Mouse (Mus musculus) forebrain, embryonic 10.5 days (tissue): ENCODE results near the gene Krtcap3. TPM values are rescaled to one million over a fixed set of nuclear protein-coding genes. Genes with fewer than 3 reads are reported as not detected.
A peak's percentile ranks its signal among the peaks of the same experiment; 100 is the strongest.

Source experiments
- DNase-seq: peaks from one replicate; pipeline ENCODE4 v3.0.0-alpha.2; 2017; ENCODE audit warnings: low spot score; ENCODE audit errors: extremely low spot score
- H3K27ac ChIP-seq: fragments of 300-500 bp; sonication (generic); 2 replicates; pipeline ENCODE4 v1.5.1; 2016; ENCODE audit warnings: mild to moderate bottlenecking
- H3K27me3 ChIP-seq: fragments of 300-500 bp; sonication (generic); 2 replicates; pipeline ENCODE4 v1.6.1; 2016; ENCODE audit warnings: mild to moderate bottlenecking; ENCODE audit not compliant: poor library complexity, severe bottlenecking
- H3K36me3 ChIP-seq: fragments of 300-500 bp; sonication (generic); replicated peaks from 2 replicates; pipeline ENCODE4 v1.6.1; 2016; ENCODE audit warnings: mild to moderate bottlenecking, moderate library complexity
- H3K4me1 ChIP-seq: fragments of 300-500 bp; sonication (generic); 2 replicates; pipeline ENCODE4 v1.6.1; 2016
- H3K4me3 ChIP-seq: fragments of 300-500 bp; sonication (generic); 2 replicates; pipeline ENCODE4 v1.5.1; 2016; ENCODE audit warnings: mild to moderate bottlenecking, moderate library complexity
- H3K9me3 ChIP-seq: fragments of 300-500 bp; sonication (generic); 2 replicates; pipeline ENCODE4 v1.6.1; 2016; ENCODE audit warnings: mild to moderate bottlenecking, moderate library complexity
- WGBS: fragments of 180-500 bp; shearing (Covaris S2); methylation state at CpG from one replicate; pipeline ENCODE4 v1.1.7; 2016; 5-methylcytosine and 5-hydroxymethylcytosine counted together
- polyA plus RNA-seq: library from polyadenylated mRNA; unstranded; fragments of >200 nt; fragmentation: Nextera tagmentation; extraction: Ambion mirVana; gene quantifications from 2 replicates; pipeline ENCODE4 v1.2.1, GENCODE M21; 2016

Gene Krtcap3
- polyA plus RNA-seq, 1 experiment from 2014 or later: 8.6 TPM

- H3K27me3 ChIP-seq: peaks cover 19% of the 10 kb centered on the region
- no peak overlapping the region for H3K27ac ChIP-seq
- WGBS: 90% methylated on average over 2 of the region's 2 CpGs
- peaks cover 27% of the 10 kb centered on the region for H3K4me1 ChIP-seq
- no peak overlapping the region for H3K4me3 ChIP-seq
- peaks cover 92% of the 10 kb centered on the region for H3K36me3 ChIP-seq
- DNase-seq: no peak
- no peaks in the 10 kb centered on the region for H3K9me3 ChIP-seq
These were observed 4.5 kb downstream of the Krtcap3 start for GRCm38 (mm10) chr5:31255971-31256370.

DNA sequence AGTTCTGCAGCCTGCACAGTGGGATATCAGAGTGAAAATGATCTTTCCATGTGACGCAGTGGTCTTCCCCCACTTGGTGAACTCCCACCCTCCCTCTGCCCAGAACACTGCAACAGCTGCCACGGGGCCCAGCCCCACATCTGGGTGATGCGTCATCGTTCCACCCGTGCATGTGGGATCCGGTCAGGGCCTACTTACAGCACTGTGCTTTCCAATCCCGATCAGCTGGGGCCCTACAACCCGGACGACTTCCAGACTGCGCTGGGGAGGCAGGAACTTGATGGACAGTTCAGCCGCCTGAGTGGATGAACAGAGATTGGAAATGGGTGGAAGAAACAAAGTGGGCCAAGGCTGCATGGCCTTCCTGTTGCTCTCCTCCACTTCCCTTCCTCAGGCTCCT, 6.1 kb downstream of the Krtcap3 start:
- no peaks in the 10 kb centered on the region for H3K9me3 ChIP-seq
- 91% methylated on average over 11 of the region's 11 CpGs for WGBS
- DNase-seq: no peak
- no peak overlapping the region for H3K27ac ChIP-seq
- peaks cover 11% of the 10 kb centered on the region for H3K4me1 ChIP-seq
- peaks cover 3% of the 10 kb centered on the region; the same call in 1 of the 2 replicates for H3K27me3 ChIP-seq
- peaks cover 90% of the 10 kb centered on the region for H3K36me3 ChIP-seq
- H3K4me3 ChIP-seq: no peak overlapping the region

- H3K4me1 ChIP-seq: peaks cover 9% of the 10 kb centered on the region
- 93% methylated on average over 7 of the region's 7 CpGs for WGBS
- H3K4me3 ChIP-seq: no peak overlapping the region
- H3K9me3 ChIP-seq: no peaks in the 10 kb centered on the region
- H3K36me3 ChIP-seq: peaks cover 94% of the 10 kb centered on the region
- DNase-seq: no peak
- H3K27ac ChIP-seq: no peak overlapping the region
- H3K27me3 ChIP-seq: no peaks in the 10 kb centered on the region
These were observed 14.6 kb downstream of the Krtcap3 start for GRCm38 (mm10) chr5:31266101-31266500.

DNA sequence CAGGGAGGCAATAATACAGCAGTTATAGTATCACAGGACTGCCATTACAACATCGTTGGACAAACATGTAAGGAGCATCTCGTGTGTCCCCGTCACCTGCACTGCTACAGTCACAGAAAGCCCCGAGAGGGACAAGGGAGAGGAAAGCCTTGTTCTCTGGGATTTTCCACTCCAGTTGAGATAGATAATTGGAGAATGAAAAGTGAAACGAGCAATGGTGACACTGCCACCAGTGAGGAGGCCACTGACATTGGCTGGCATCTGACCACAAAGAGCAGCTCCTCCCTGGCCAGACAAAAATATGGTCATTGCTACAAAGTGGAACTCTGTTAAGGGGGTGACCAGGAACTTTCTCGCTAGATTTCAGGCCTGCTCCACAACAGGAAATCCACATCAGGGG, 16.2 kb downstream of the Krtcap3 start:
- Histone ChIP-seq H3K27ac (no peak overlapping the region), H3K9me3 (no peaks in the 10 kb centered on the region), H3K4me1 (peaks cover 9% of the 10 kb centered on the region), H3K4me3 (no peak overlapping the region), H3K27me3 (no peaks in the 10 kb centered on the region), H3K36me3 (peaks cover 92% of the 10 kb centered on the region)
- no peak for DNase-seq
- WGBS: 60% methylated on average over 6 of the region's 6 CpGs

DNA sequence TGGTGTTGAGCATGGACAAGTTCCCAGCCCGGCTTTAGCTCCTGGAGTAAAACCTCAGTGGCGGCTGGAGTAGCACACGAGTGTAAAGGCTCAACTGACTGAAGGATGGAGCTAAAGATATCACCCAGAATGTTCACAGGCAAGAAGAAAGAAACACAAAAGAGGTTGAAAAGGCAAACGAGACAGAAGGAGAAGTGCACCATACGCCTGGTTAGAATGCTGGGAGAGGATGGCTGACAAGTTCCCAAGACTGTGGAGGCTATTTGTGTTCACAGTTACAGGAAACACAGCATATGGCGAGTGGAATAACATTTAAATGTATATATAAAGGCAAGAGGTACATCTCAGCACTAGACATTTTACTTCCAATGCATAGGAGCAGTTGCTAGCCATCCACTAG, 21.5 kb downstream of the Krtcap3 start:
- 81% methylated on average over 6 of the region's 6 CpGs for WGBS

GRCm38 (mm10) chr5:31279245-31279988, 27.9 kb downstream of the Krtcap3 start:
- H3K4me3 ChIP-seq: no peak overlapping the region
- no peaks in the 10 kb centered on the region for H3K4me1 ChIP-seq
- H3K27me3 ChIP-seq: no peaks in the 10 kb centered on the region
- WGBS: 92% methylated on average over 20 of the region's 20 CpGs
- H3K36me3 ChIP-seq: peaks cover 80% of the 10 kb centered on the region
- no peak overlapping the region for H3K27ac ChIP-seq
- no peak for DNase-seq
- H3K9me3 ChIP-seq: no peaks in the 10 kb centered on the region

More for the DNA sequence above, 21.5 kb downstream of the Krtcap3 start:
- peaks cover 3% of the 10 kb centered on the region; the same call in 1 of the 2 replicates for H3K4me1 ChIP-seq
- H3K36me3 ChIP-seq: peaks cover 78% of the 10 kb centered on the region
- DNase-seq: no peak
- no peaks in the 10 kb centered on the region for H3K27me3 ChIP-seq
- H3K9me3 ChIP-seq: no peaks in the 10 kb centered on the region
- H3K27ac ChIP-seq: no peak overlapping the region
- no peak overlapping the region for H3K4me3 ChIP-seq

- H3K36me3 ChIP-seq: peaks cover 44% of the 10 kb centered on the region
- H3K27me3 ChIP-seq: no peaks in the 10 kb centered on the region
- no peak overlapping the region for H3K4me3 ChIP-seq
- no peak for DNase-seq
- WGBS: 84% methylated on average over 4 of the region's 4 CpGs
- no peak overlapping the region for H3K27ac ChIP-seq
- H3K9me3 ChIP-seq: no peaks in the 10 kb centered on the region
- peaks cover 23% of the 10 kb centered on the region for H3K4me1 ChIP-seq
These were observed 36.7 kb downstream of the Krtcap3 start for GRCm38 (mm10) chr5:31288225-31288624.

DNA sequence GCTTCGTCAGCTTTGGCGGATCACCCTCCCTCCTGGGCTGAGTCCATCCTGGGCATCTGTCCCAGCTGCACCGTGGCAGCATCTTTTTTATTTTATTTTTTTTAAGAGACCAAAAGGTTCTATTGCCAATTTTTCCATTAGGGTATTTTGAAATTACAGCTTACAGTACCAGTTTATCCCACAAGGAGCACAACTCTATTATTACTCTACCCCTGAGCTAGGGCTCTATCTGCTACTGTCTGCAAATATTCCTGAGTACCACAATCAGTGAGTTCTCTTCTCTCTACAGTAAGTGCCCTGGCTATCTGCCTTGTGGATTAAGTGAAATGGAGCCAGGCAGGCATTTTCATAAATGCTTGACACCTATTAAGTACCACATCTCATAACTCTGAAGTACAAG, 37.2 kb downstream of the Krtcap3 start:
- H3K4me1 ChIP-seq: peaks cover 28% of the 10 kb centered on the region
- no peaks in the 10 kb centered on the region for H3K9me3 ChIP-seq
- no peak for DNase-seq
- H3K27me3 ChIP-seq: no peaks in the 10 kb centered on the region
- 86% methylated on average over 3 of the region's 3 CpGs for WGBS
- H3K36me3 ChIP-seq: peaks cover 44% of the 10 kb centered on the region
- H3K4me3 ChIP-seq: no peak overlapping the region
- no peak overlapping the region for H3K27ac ChIP-seq

- Histone ChIP-seq H3K27ac (0 out of 2 replicates have a peak overlapping the region, but pooled peaks have one; percentile 86), H3K36me3 (peaks cover 47% of the 10 kb centered on the region), H3K4me1 (peaks cover 38% of the 10 kb centered on the region), H3K27me3 (no peaks in the 10 kb centered on the region), H3K4me3 (peak overlapping the region; percentile 63), H3K9me3 (no peaks in the 10 kb centered on the region)
- no peak for DNase-seq
- 86% methylated on average over 3 of the region's 3 CpGs for WGBS
These were observed 38.2 kb downstream of the Krtcap3 start for GRCm38 (mm10) chr5:31289626-31290230.

DNA sequence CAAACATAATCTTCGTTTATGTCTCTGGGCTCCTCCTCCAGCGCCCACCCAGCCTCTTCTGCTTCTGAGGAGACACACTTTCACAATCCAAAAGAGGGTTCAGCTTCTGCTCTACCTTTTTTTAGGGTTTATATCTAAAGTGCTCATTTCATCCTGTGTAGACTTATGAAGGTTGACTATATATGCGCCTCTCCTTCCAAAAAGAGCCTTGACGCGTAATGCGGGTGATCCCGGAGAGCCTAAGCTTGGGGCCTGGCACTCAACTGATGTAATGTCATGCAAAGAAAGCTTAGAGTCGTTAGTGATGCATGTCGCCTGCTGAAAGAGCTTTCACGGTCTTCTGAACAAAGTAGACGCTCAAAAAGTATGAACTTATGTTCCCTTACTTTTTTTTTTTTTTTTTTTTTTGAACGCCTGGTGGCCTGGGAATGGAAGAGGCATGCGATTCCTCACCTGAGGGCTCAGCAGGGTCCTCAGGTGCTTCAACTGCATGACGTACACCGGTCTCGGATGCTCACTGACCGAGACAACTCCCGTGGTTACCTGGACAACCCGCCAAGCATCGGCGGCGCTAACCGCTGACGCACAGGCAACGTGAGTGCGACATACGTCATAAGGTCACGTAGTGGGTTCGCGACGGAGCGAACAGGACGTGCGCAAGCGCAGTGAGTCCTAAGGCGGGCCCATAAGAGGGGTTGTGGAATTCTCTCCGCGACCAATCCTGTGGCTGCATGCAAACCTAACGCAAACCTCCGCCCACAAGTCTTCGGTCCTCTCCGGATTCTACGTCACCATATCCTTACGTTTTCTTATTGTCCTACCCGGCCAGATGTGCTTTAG, 39.2 kb downstream of the Krtcap3 start, which contains the start of gene Ift172:
Ift172 (minus strand) TSS at position 596 of the 840 bp plus-strand sequence.
- Histone ChIP-seq H3K36me3 (peaks cover 36% of the 10 kb centered on the region), H3K27me3 (no peaks in the 10 kb centered on the region), H3K4me1 (peaks cover 48% of the 10 kb centered on the region), H3K9me3 (no peaks in the 10 kb centered on the region), H3K27ac (peak within 1 kb of the TSS; percentile 86), H3K4me3 (peak within 1 kb of the TSS; percentile 63)
- 3% methylated on average over 45 of the region's 45 CpGs for WGBS
- DNase-seq: peak; percentile 95

DNA sequence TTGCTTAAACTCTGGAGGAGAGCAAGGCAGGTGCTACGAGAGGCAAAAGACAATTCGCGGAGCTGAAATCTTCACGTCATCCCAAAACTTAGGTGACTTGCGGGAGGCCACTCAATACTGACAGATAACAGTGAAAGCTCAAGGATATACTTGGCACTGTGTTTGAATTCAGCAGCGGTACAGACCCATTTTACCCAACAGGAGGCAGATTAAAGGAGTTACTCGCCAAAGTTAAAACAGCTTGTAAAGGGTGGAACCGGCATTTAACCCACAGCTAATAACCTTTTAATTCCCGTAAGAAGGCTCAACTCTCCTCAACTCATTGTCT, 39.8 kb downstream of the Krtcap3 start:
- 4% methylated on average over 9 of the region's 9 CpGs for WGBS
- peaks cover 31% of the 10 kb centered on the region for H3K36me3 ChIP-seq

DNA sequence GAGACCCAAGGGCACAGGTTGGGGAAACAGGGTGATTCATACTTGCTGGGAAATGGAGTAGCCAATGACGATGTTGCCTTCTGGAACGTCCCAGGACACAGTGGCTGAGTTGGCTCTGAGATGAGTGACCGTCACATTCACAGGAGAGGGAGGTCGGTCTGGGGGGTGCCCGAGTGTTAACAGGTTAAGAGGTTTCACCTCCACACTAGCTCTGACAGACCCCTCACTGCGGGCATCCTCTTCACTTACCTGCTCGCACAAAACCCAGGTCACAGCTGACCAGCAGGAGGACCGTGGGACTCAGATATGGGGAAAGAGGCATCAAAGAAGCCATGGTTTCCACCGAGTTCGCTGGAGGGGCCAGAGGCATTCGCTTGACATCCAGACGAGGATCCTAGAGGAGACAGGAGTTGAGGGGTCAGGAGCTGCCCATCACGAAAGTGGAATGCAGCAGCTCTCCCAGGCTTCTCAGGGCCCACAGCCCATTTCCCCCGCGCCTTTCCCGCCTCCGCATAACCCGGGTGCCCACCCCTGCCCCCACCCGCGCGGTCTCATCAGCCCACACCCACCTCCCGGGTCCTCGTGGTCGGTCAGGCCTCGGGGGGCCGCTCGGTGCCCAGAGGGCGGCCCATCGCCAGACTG, 43.6 kb downstream of the Krtcap3 start:
- Histone ChIP-seq H3K4me1 (peaks cover 51% of the 10 kb centered on the region), H3K4me3 (peak overlapping the region; percentile 95), H3K27ac (peak overlapping the region; percentile 95), H3K36me3 (peaks cover 24% of the 10 kb centered on the region), H3K27me3 (no peaks in the 10 kb centered on the region), H3K9me3 (no peaks in the 10 kb centered on the region)
- WGBS: 6% methylated on average over 29 of the region's 29 CpGs
- DNase-seq: no peak

More for the DNA sequence above, 39.8 kb downstream of the Krtcap3 start:
- Histone ChIP-seq H3K4me1 (peaks cover 53% of the 10 kb centered on the region), H3K4me3 (peak overlapping the region; percentile 63), H3K27me3 (no peaks in the 10 kb centered on the region), H3K9me3 (no peaks in the 10 kb centered on the region), H3K27ac (peak overlapping the region; percentile 86)
- DNase-seq: no peak
